Mouse (Mus musculus): ENCODE measurements around the gene Ptpn12. TPM values are rescaled to one million over a fixed set of nuclear protein-coding genes. Genes with fewer than 3 reads are reported as not detected.
A peak's percentile ranks its signal among the peaks of the same experiment; 100 is the strongest.

The Ptpn12 gene
- total and polyA plus RNA-seq, 3 experiments: 3.2 to 16.5 (median 12.7) TPM

GRCm38 (mm10) chr5:21045462-21045861, 10.2 kb downstream of the Ptpn12 start:
- H3K79me2 ChIP-seq (replicated peaks; ENCODE audit: control insufficient read depth, extremely low read depth, insufficient read depth, poor library complexity, severe bottlenecking): peaks cover 4% of the 10 kb centered on the region; the same call in 1 of the 2 replicates
- H3K9me3 ChIP-seq (replicated peaks; ENCODE audit: low read length): no peaks in the 10 kb centered on the region
- no peaks in the 10 kb centered on the region for H3K36me3 ChIP-seq (replicated peaks in 1 of 2; ENCODE audit: control insufficient read depth in 1 of 2, insufficient read depth in 1 of 2, low read length in 1 of 2)
- no peak overlapping the region for H3K27ac ChIP-seq (ENCODE audit: insufficient read depth, low read depth)
- in situ Hi-C loops (cut with MboI; ENCODE audit: low pct_ligation_motif_present, low pct_unique_long_range_greater_than_20kb, low sequenced_read_pairs) (loop anchor here (25.0 kb wide), 1 partner anchor 367 kb away; the partner anchor contains the start of genes Ccdc146 and Fam185a), dilution Hi-C loops (cut with MboI; ENCODE audit: extremely low pct_ligation_motif_present, extremely low pct_unique_long_range_greater_than_20kb, low sequenced_read_pairs) (no loop called here)
- no peak overlapping the region for H3K4me2 ChIP-seq (ENCODE audit: insufficient read depth, low read depth, poor library complexity, severe bottlenecking)
- H3K27me3 ChIP-seq (replicated peaks): no peaks in the 10 kb centered on the region
- no peak overlapping the region for H3K4me3 ChIP-seq (replicated peaks in 1 of 3; ENCODE audit: low read depth in 2 of 3, low read length in 2 of 3, poor library complexity in 1 of 3)
- H3K4me1 ChIP-seq (ENCODE audit: control insufficient read depth in 1 of 2, insufficient read depth in 2 of 2): peaks cover 0 to 18% of the 10 kb centered on the region in 2 experiments; a peak in 1 of 4 replicates
- TF ChIP-seq MAX (IDR thresholded peaks at IDR 0.05; ENCODE audit: low read length): no peak
- no peak for TF ChIP-seq MAFK (IDR thresholded peaks at IDR 0.05; ENCODE audit: insufficient replicate concordance, low read length)
- no peak for TF ChIP-seq ZMIZ1 (IDR thresholded peaks at IDR 0.05; ENCODE audit: low read depth, low read length)
- no peak for TF ChIP-seq SMC3 (IDR thresholded peaks at IDR 0.05; ENCODE audit: low read depth, low read length)
- no peak for TF ChIP-seq POLR2A (IDR thresholded peaks at IDR 0.05; ENCODE audit: low read depth, low read length)
- TF ChIP-seq ETS1 (conservative IDR thresholded peaks at IDR 0.05; ENCODE audit: low read depth, low read length): no peak
- no peak for TF ChIP-seq GABPA (IDR thresholded peaks at IDR 0.05; ENCODE audit: insufficient replicate concordance, low read depth, low read length)
- no peak for TF ChIP-seq CTCF (conservative IDR thresholded peaks at IDR 0.05 in 1 of 2, IDR thresholded peaks at IDR 0.05 in 1 of 2; ENCODE audit: low read depth in 2 of 2, low read length in 2 of 2)
- TF ChIP-seq POLR2AphosphoS2 (IDR thresholded peaks at IDR 0.05; ENCODE audit: low read depth, low read length): no peak
- no peak for TF ChIP-seq MEF2A (IDR thresholded peaks at IDR 0.05; ENCODE audit: borderline replicate concordance, low read depth, low read length)
- no peak for TF ChIP-seq E2F4 (IDR thresholded peaks at IDR 0.05; ENCODE audit: insufficient replicate concordance, low read depth, low read length)
- no peak for TF ChIP-seq KAT2A (IDR thresholded peaks at IDR 0.05; ENCODE audit: insufficient replicate concordance, low read length)
- TF ChIP-seq NELFE (IDR thresholded peaks at IDR 0.05; ENCODE audit: low read depth, low read length): no peak
- no peak for TF ChIP-seq HCFC1 (IDR thresholded peaks at IDR 0.05; ENCODE audit: low read depth, low read length)
- no peak for TF ChIP-seq BHLHE40 (IDR thresholded peaks at IDR 0.05; ENCODE audit: low read depth, low read length)
- H3K9ac ChIP-seq (ENCODE audit: insufficient read depth, low read depth): no peak overlapping the region
- DNase-seq (ENCODE audit: extremely low read depth): no peak

GRCm38 (mm10) chr5:21038100-21038499, 17.6 kb downstream of the Ptpn12 start:
- H3K9ac ChIP-seq (ENCODE audit: insufficient read depth, low read depth): no peak overlapping the region
- no peaks in the 10 kb centered on the region for H3K9me3 ChIP-seq (replicated peaks; ENCODE audit: low read length)
- no peak overlapping the region for H3K4me2 ChIP-seq (ENCODE audit: insufficient read depth, low read depth, poor library complexity, severe bottlenecking)
- no peak overlapping the region for H3K4me3 ChIP-seq (replicated peaks in 1 of 3; ENCODE audit: low read depth in 2 of 3, low read length in 2 of 3, poor library complexity in 1 of 3)
- no peak overlapping the region for H3K27ac ChIP-seq (ENCODE audit: insufficient read depth, low read depth)
- H3K4me1 ChIP-seq (ENCODE audit: control insufficient read depth in 1 of 2, insufficient read depth in 2 of 2): peaks cover 16 to 65% of the 10 kb centered on the region in 2 experiments
- peak; percentile 58 for DNase-seq (ENCODE audit: extremely low read depth)
- no peaks in the 10 kb centered on the region for H3K36me3 ChIP-seq (replicated peaks in 1 of 2; ENCODE audit: control insufficient read depth in 1 of 2, insufficient read depth in 1 of 2, low read length in 1 of 2)
- H3K27me3 ChIP-seq (replicated peaks): no peaks in the 10 kb centered on the region
- TF ChIP-seq MXI1 (IDR thresholded peaks at IDR 0.05; ENCODE audit: low read depth, low read length): no peak
- TF ChIP-seq RCOR1 (conservative IDR thresholded peaks at IDR 0.05; ENCODE audit: low read depth, low read length): no peak
- TF ChIP-seq EP300 (IDR thresholded peaks at IDR 0.05; ENCODE audit: low read length): peak; percentile 48; the same call in 1 of the 2 replicates
- TF ChIP-seq ETS1 (conservative IDR thresholded peaks at IDR 0.05; ENCODE audit: low read depth, low read length): no peak
- TF ChIP-seq ZNF384 (IDR thresholded peaks at IDR 0.05; ENCODE audit: low read depth, low read length): peak; percentile 56
- no peak for TF ChIP-seq ZMIZ1 (IDR thresholded peaks at IDR 0.05; ENCODE audit: low read depth, low read length)
- TF ChIP-seq POLR2AphosphoS2 (IDR thresholded peaks at IDR 0.05; ENCODE audit: low read depth, low read length): no peak
- TF ChIP-seq JUND (conservative IDR thresholded peaks at IDR 0.05; ENCODE audit: low read depth, low read length): peak; percentile 63
- no peak for TF ChIP-seq HCFC1 (IDR thresholded peaks at IDR 0.05; ENCODE audit: low read depth, low read length)
- TF ChIP-seq UBTF (IDR thresholded peaks at IDR 0.05; ENCODE audit: low read depth, low read length): no peak
- no peak for TF ChIP-seq GABPA (IDR thresholded peaks at IDR 0.05; ENCODE audit: insufficient replicate concordance, low read depth, low read length)
- TF ChIP-seq SMC3 (IDR thresholded peaks at IDR 0.05; ENCODE audit: low read depth, low read length): no peak
- TF ChIP-seq KAT2A (IDR thresholded peaks at IDR 0.05; ENCODE audit: insufficient replicate concordance, low read length): no peak
- no peak for TF ChIP-seq PAX5 (IDR thresholded peaks at IDR 0.05; ENCODE audit: low read length)
- no peak for TF ChIP-seq USF2 (conservative IDR thresholded peaks at IDR 0.05; ENCODE audit: low read depth, low read length)
- dilution Hi-C loops (cut with MboI; ENCODE audit: extremely low pct_ligation_motif_present, extremely low pct_unique_long_range_greater_than_20kb, low sequenced_read_pairs) (no loop called here), in situ Hi-C loops (cut with MboI; ENCODE audit: low pct_ligation_motif_present, low pct_unique_long_range_greater_than_20kb, low sequenced_read_pairs) (loop anchor here (25.0 kb wide), 1 partner anchor 374 kb away; the partner anchor contains the start of genes Ccdc146 and Fam185a)
- peaks cover 3% of the 10 kb centered on the region; the same call in 1 of the 2 replicates for H3K79me2 ChIP-seq (replicated peaks; ENCODE audit: control insufficient read depth, extremely low read depth, insufficient read depth, poor library complexity, severe bottlenecking)
